Comparison of ENCODE assay signal across 11 mouse cellular contexts in the genomic region with DNA sequence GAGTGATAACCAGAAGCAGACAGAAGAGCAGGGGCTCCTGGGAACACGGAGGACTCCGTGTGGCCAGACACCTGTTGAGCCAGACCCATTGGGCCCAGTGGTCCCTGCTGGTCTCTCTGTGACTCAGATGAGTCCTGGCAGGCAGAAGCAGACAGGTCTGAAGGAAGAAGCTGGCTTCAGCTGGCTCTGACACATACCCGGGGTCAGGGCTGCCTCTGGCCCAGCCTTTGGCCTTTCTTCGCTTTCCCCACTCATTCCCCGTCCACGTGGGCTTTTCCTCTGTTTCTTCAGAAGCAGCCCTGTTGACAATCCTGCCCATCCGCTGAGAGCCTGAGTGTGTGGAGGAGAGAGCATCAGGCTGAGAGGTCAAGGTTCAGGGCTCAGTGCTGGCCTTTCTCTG. TPM values are rescaled to one million over a fixed set of nuclear protein-coding genes. Genes with fewer than 3 reads are reported as not detected.
DNase-seq lines count a peak whose midpoint lies in the region; ATAC-seq and TF ChIP-seq lines count a peak whose summit lies in the region.
"Had no signal": no experiment of that assay in that cellular context is flagged by ENCODE, and none has a peak within 500 bp of the region (broad histone marks: within the 10 kb centered on the region; RNA-seq: fewer than 3 reads in every experiment).

No protein-coding gene starts in this region.

- H3K4me1 ChIP-seq in heart, embryonic 15.5 days (replicated peaks), result peaks cover 19% of the 10 kb centered on the region
- H3K4me1 ChIP-seq in heart, embryonic 11.5 days (ENCODE audit: control insufficient read depth, insufficient read depth, low read length), result peaks cover 10% of the 10 kb centered on the region
- no peaks in the 10 kb centered on the region for H3K4me1 ChIP-seq in lung, postnatal 0 days (ENCODE audit: insufficient read depth, low read depth, low read length)
- H3K4me1 ChIP-seq in embryonic facial prominence, embryonic 12.5 days, result peaks cover 10% of the 10 kb centered on the region; the same call in 1 of the 2 replicates
- peaks cover 2% of the 10 kb centered on the region; the same call in 1 of the 2 replicates for H3K4me1 ChIP-seq in stomach, postnatal 0 days (replicated peaks; ENCODE audit: control insufficient read depth, insufficient read depth)
- H3K4me1 ChIP-seq: midbrain, embryonic 12.5 days had no signal

- no peak overlapping the region for H3K9ac ChIP-seq in heart, embryonic 15.5 days
- no peak overlapping the region for H3K9ac ChIP-seq in heart, embryonic 11.5 days (ENCODE audit: low read depth, low read length)
- no peak overlapping the region for H3K9ac ChIP-seq in lung, postnatal 0 days (replicated peaks; ENCODE audit: low read depth)
- no peak overlapping the region for H3K9ac ChIP-seq in embryonic facial prominence, embryonic 12.5 days
- H3K9ac ChIP-seq in stomach, postnatal 0 days (ENCODE audit: low read length), result no peak overlapping the region; the same call in 1 of the 2 replicates
- H3K9ac ChIP-seq: liver, embryonic 14.5 days; midbrain, embryonic 12.5 days had no signal

- TF ChIP-seq EP300 in lung, postnatal 0 days (IDR thresholded peaks at IDR 0.05), result no peak
- no peak for TF ChIP-seq EP300 in stomach, postnatal 0 days (optimal IDR thresholded peaks at IDR 0.05)

- ATAC-seq in heart, embryonic 15.5 days (replicated peaks; ENCODE audit: insufficient number of reproducible peaks, insufficient read depth, low FRiP score, low read depth), result no peak
- no peak for ATAC-seq in heart, embryonic 11.5 days (replicated peaks; ENCODE audit: insufficient number of reproducible peaks, low FRiP score, low TSS enrichment)
- no peak for ATAC-seq in lung, postnatal 0 days
- no peak for ATAC-seq in embryonic facial prominence, embryonic 12.5 days (ENCODE audit: insufficient number of reproducible peaks, insufficient read depth, low FRiP score, low TSS enrichment)
- 0 out of 2 replicates have a peak, but pooled peaks have one; percentile 1 for ATAC-seq in stomach, postnatal 0 days (ENCODE audit: low FRiP score, low TSS enrichment)

- peak overlapping the region; percentile 72 for H3K27ac ChIP-seq in heart, embryonic 15.5 days
- no peak overlapping the region for H3K27ac ChIP-seq in heart, embryonic 11.5 days (ENCODE audit: low read depth, low read length)
- 0 out of 2 replicates have a peak overlapping the region, but pooled peaks have one; percentile 1 for H3K27ac ChIP-seq in lung, postnatal 0 days (ENCODE audit: low read length)
- H3K27ac ChIP-seq in embryonic facial prominence, embryonic 12.5 days, result 0 out of 2 replicates have a peak overlapping the region, but pooled peaks have one; percentile 7
- H3K27ac ChIP-seq in stomach, postnatal 0 days (replicated peaks), result peak overlapping the region; percentile 46
- H3K27ac ChIP-seq: heart, adult 2 months; liver, embryonic 14.5 days; midbrain, embryonic 12.5 days had no signal

- no peak for DNase-seq in lung, postnatal 0 days (ENCODE audit: low spot score)
- no peak for DNase-seq in lung, postnatal 4 days
- DNase-seq in stomach, postnatal 0 days (ENCODE audit: low spot score), result no peak
- DNase-seq in left cerebral cortex, adult 18-20 months (ENCODE audit: low spot score in 2 of 2), result no peak
- no peak for DNase-seq in cerebellum, postnatal 36 days

- TF ChIP-seq CTCF in lung, postnatal 0 days (IDR thresholded peaks at IDR 0.05), result no peak
- no peak for TF ChIP-seq CTCF in stomach, postnatal 0 days (IDR thresholded peaks at IDR 0.05; ENCODE audit: low read depth)

- H3K4me2 ChIP-seq in heart, embryonic 15.5 days, result no peak overlapping the region
- no peak overlapping the region for H3K4me2 ChIP-seq in heart, embryonic 11.5 days
- H3K4me2 ChIP-seq in lung, postnatal 0 days (replicated peaks; ENCODE audit: low read depth, low read length), result no peak overlapping the region
- H3K4me2 ChIP-seq in embryonic facial prominence, embryonic 12.5 days (replicated peaks), result no peak overlapping the region
- no peak overlapping the region for H3K4me2 ChIP-seq in stomach, postnatal 0 days (replicated peaks; ENCODE audit: low read depth)
- H3K4me2 ChIP-seq: midbrain, embryonic 12.5 days had no signal

- no peak overlapping the region for H3K4me3 ChIP-seq in heart, embryonic 15.5 days
- no peak overlapping the region for H3K4me3 ChIP-seq in heart, embryonic 11.5 days (ENCODE audit: low read depth, low read length)
- H3K4me3 ChIP-seq in lung, postnatal 0 days (ENCODE audit: low read depth, low read length), result no peak overlapping the region
- no peak overlapping the region for H3K4me3 ChIP-seq in embryonic facial prominence, embryonic 12.5 days
- H3K4me3 ChIP-seq in stomach, postnatal 0 days (ENCODE audit: low read depth, low read length), result no peak overlapping the region
- H3K4me3 ChIP-seq: heart, adult 2 months; midbrain, embryonic 12.5 days had no signal

- no peaks in the 10 kb centered on the region for H3K36me3 ChIP-seq in heart, embryonic 15.5 days
- H3K36me3 ChIP-seq in heart, embryonic 11.5 days (ENCODE audit: control insufficient read depth, insufficient read depth, low read length), result no peaks in the 10 kb centered on the region
- no peaks in the 10 kb centered on the region for H3K36me3 ChIP-seq in lung, postnatal 0 days (ENCODE audit: insufficient read depth, low read length)
- H3K36me3 ChIP-seq in embryonic facial prominence, embryonic 12.5 days, result no peaks in the 10 kb centered on the region
- no peaks in the 10 kb centered on the region for H3K36me3 ChIP-seq in stomach, postnatal 0 days (ENCODE audit: control insufficient read depth, insufficient read depth, low read length)
- H3K36me3 ChIP-seq: midbrain, embryonic 12.5 days had no signal

- no peaks in the 10 kb centered on the region for H3K27me3 ChIP-seq in heart, embryonic 15.5 days
- H3K27me3 ChIP-seq in heart, embryonic 11.5 days (ENCODE audit: control insufficient read depth, insufficient read depth, low read length), result no peaks in the 10 kb centered on the region
- no peaks in the 10 kb centered on the region for H3K27me3 ChIP-seq in lung, postnatal 0 days (replicated peaks; ENCODE audit: insufficient read depth, low read length)
- no peaks in the 10 kb centered on the region; the same call in 1 of the 2 replicates for H3K27me3 ChIP-seq in embryonic facial prominence, embryonic 12.5 days
- H3K27me3 ChIP-seq in stomach, postnatal 0 days (ENCODE audit: control insufficient read depth, insufficient read depth, low read length), result no peaks in the 10 kb centered on the region
- H3K27me3 ChIP-seq: midbrain, embryonic 12.5 days had no signal

- no peaks in the 10 kb centered on the region for H3K9me3 ChIP-seq in heart, embryonic 15.5 days (replicated peaks)
- H3K9me3 ChIP-seq in heart, embryonic 11.5 days (replicated peaks; ENCODE audit: control insufficient read depth, low read length), result no peaks in the 10 kb centered on the region
- no peaks in the 10 kb centered on the region for H3K9me3 ChIP-seq in lung, postnatal 0 days (ENCODE audit: low read length)
- H3K9me3 ChIP-seq in embryonic facial prominence, embryonic 12.5 days, result no peaks in the 10 kb centered on the region
- H3K9me3 ChIP-seq in stomach, postnatal 0 days (ENCODE audit: control insufficient read depth, low read length), result no peaks in the 10 kb centered on the region
- H3K9me3 ChIP-seq: midbrain, embryonic 12.5 days had no signal

- 67% methylated on average over 7 of the region's 7 CpGs for WGBS in heart, embryonic 15.5 days
- WGBS in heart, embryonic 11.5 days (ENCODE audit: insufficient replicate concordance), result 68% methylated on average over 7 of the region's 7 CpGs
- WGBS in lung, postnatal 0 days, result 57% methylated on average over 7 of the region's 7 CpGs
- 55% methylated on average over 7 of the region's 7 CpGs for WGBS in embryonic facial prominence, embryonic 12.5 days
- WGBS in stomach, postnatal 0 days, result 53% methylated on average over 7 of the region's 7 CpGs

RNA-seq across cellular contexts. Expression of gene Tob1, which starts 36.0 kb away (rescaled TPM):
- 37.7 and 45.5 TPM in 2 replicates for polyA plus RNA-seq in heart, embryonic 15.5 days (2015; fragmentation: Nextera tagmentation; extraction: Ambion mirVana)
- polyA plus RNA-seq in heart, embryonic 11.5 days (2014; fragmentation: Nextera tagmentation; extraction: Ambion mirVana), result 27.3 and 29.7 TPM in 2 replicates
- 43.9 and 46.0 TPM in 2 replicates for polyA plus RNA-seq in lung, postnatal 0 days (2015; fragmentation: Nextera tagmentation; extraction: Ambion mirVana)
- polyA plus RNA-seq in embryonic facial prominence, embryonic 12.5 days (2016; fragmentation: Nextera tagmentation; extraction: Ambion mirVana), result 32.9 TPM in 2 replicates
- polyA plus RNA-seq in stomach, postnatal 0 days (2015; fragmentation: Nextera tagmentation; extraction: Ambion mirVana), result 71.1 and 74.1 TPM in 2 replicates
- 10 to 100 TPM; 40.6 to 42.1 TPM for total RNA-seq in left cerebral cortex, adult 18-20 months (2021)
